Mouse (Mus musculus) liver, embryonic 14 days (tissue): Measurements from ENCODE around the gene Mthfsd. TPM values are rescaled to one million over a fixed set of nuclear protein-coding genes. Genes with fewer than 3 reads are reported as not detected.

Experiments used
- polyA plus RNA-seq: library from polyadenylated mRNA; depleted of rRNA; stranded (reverse); fragments of >200 nt; gene quantifications from 2 replicates; pipeline ENCODE4 v1.2.3, GENCODE M21; 2012; rRNA removed

Mthfsd gene
- 18.0 and 19.5 TPM in 2 replicates for polyA plus RNA-seq

GRCm38 (mm10) chr8:121107668-121108656 lies at the start of gene Mthfsd:
Gene Mthfsd, minus strand, starts transcription at chr8:121108392.

GRCm38 (mm10) chr8:121127756-121128375 lies 19.7 kb upstream of the Mthfsd start, which contains the start of gene Foxl1:
Gene Foxl1, plus strand, starts transcription at chr8:121127940.

GRCm38 (mm10) chr8:121115948-121116347 lies 7.8 kb upstream of the Mthfsd start, which contains the start of gene Foxc2:
Gene Foxc2, plus strand, starts transcription at chr8:121116171.

GRCm38 (mm10) chr8:121084210-121084951 lies 23.8 kb downstream of the Mthfsd start, which contains the start of gene Foxf1:
Gene Foxf1, plus strand, starts transcription at chr8:121084386.

Other genes with a start within 250 kb of the Mthfsd start
- gene Foxf1, start 24.0 kb downstream of the Mthfsd start, polyA plus RNA-seq = 2.0 and 2.2 TPM in 2 replicates
- 0.05 and 0.06 TPM in 2 replicates for gene Foxc2, start 7.8 kb upstream of the Mthfsd start, polyA plus RNA-seq
- gene Foxl1, start 19.5 kb upstream of the Mthfsd start, polyA plus RNA-seq = 0.03 and 0.05 TPM in 2 replicates